Mouse (Mus musculus) Muller cell, postnatal 12 days (primary cell): ENCODE results near the gene Nfkbid.

ENCODE experiments used
- DNase-seq: peaks from one replicate; pipeline ENCODE4 v3.0.0-alpha.2; 2015; ENCODE audit errors: inconsistent ontology term

Nfkbid gene

GRCm38 (mm10) chr7:30429327-30429726 is 7.8 kb downstream of the Nfkbid start:
- no peak for DNase-seq

GRCm38 (mm10) chr7:30430191-30430590 is 8.7 kb downstream of the Nfkbid start:
- no peak for DNase-seq

- peak; percentile 74 for DNase-seq
These were observed 10.3 kb downstream of the Nfkbid start for GRCm38 (mm10) chr7:30431793-30432192.

GRCm38 (mm10) chr7:30434238-30434637 is 12.7 kb downstream of the Nfkbid start:
- DNase-seq: no peak

- DNase-seq: no peak
These were observed 13.2 kb downstream of the Nfkbid start for GRCm38 (mm10) chr7:30434701-30435100.

DNA sequence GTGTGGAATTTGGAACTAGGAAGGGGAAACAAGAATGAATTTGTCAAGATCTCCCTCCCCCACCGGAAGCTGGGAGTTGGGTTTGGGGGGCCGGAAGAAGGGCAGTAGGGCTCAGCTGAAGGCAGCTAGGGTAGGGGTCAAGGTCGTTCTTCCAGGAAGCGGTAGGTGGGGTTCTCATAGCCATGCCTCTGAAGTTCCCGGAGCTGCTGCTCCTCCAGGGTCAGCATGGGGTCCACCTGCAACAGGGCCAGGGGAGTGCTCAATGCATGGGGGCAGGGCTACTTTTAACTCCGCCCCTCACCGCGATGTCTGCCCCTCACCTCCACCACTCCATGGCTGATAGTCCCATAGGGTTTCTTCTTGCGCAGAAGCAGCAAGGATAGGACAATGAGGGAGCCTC is 13.6 kb downstream of the Nfkbid start:
- no peak for DNase-seq

DNA sequence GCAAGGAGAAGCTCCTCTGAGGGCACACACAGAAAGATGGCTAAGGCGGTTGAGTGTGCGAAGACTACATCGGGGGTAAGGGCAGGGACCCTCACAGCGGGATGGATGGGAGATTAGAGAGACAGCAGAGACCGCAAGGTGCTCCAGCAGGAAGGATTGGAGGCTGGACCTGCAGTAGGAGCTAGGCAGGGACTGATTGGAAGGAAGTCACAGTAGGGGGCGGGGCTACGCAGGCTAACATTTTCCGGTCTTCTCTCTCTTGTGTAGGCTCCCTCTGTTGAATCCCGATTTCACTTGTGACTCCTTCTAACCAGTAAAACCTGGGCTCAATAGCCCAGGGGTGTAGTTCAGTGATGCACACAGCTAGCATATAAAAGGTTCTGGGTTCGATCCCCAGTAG is 15.3 kb downstream of the Nfkbid start:
- no peak for DNase-seq

- no peak for DNase-seq
These were observed 18.2 kb downstream of the Nfkbid start for GRCm38 (mm10) chr7:30439734-30440133.

DNA sequence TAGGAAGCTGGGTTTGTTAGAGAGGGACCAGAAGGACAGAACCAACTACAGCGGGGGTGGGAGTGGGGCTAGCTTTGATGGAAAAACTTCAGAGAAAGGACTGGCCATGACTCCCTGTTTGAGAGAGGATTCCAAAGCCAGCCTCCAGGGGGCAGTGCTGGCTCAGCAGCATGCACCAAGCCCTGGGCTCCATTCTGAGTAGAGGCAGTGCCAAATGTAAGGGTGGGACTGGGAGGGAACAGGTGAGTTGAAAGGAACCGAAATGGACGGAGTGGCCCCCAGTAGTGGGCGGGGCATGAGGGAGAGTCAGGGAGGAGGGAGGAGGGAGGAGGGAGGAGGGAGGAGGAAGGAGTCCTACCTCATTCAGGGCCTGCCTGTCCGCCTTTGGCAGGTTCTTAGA is 19.2 kb downstream of the Nfkbid start:
- DNase-seq: no peak

DNA sequence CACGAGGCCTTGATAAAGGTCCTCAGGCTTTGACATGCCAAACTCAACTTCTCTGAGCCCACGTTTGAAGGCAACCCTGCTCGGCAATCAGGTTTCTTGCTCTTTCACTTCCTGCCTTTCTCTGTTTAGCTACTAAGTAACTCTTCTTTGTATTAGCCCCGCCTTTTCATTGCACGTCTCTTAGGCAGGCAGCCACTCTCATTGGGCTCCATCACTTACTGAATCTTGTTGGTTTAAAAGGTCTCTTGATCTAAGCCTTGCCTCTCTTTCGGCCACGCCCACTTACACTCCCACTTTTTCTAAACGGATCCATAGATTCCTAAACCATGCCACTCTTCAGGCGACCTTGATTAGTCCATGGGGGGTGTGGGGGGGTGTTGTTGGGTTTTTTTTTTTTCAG is 22.2 kb downstream of the Nfkbid start:
- DNase-seq: no peak

DNA sequence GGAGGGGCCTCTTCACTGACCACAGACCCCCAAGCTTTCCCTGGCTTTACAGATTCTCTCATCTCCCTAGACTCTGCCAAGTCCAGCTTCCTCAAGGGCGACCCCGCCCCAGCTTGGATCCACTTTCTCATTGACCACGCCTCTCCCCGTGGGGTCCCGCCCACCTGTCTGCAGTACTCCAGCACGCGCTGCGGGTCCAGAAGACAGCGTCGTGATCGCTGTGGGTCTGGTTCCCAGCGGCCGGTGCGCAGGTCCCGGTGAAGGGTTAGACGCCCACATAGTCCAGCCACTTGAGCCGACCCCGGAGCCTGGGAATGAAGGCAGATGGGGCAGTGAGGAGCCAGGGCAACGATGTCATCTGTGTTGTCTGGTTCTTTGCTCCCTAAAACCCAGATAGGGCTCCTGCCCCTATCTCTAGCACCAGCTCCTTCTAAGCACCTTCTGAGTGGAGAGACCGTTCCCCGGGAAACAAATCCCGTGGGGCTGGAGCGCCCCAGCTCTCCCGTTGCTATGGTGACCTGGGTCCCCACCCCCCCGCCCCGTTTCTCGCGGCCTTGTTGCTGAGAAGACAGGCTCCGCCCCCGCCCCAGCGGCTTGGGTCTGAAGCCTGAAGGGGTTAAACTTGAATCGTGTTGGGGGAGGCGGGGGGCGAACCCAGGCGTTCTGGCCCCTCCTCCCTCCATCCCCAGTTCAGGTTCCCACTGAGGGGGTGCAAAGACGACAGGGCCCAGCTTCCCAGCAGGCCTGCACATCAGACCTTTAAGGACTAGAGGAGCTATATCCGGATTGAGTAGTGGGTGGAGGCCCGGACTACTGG is 22.8 kb downstream of the Nfkbid start:
- no peak for DNase-seq

GRCm38 (mm10) chr7:30444971-30445751 is 23.6 kb downstream of the Nfkbid start, which contains the start of gene Aplp1:
Aplp1 (minus strand) TSS chr7:30445535.
- DNase-seq: peak; percentile 65

GRCm38 (mm10) chr7:30450241-30450640 is 28.7 kb downstream of the Nfkbid start:
- DNase-seq: no peak

DNA sequence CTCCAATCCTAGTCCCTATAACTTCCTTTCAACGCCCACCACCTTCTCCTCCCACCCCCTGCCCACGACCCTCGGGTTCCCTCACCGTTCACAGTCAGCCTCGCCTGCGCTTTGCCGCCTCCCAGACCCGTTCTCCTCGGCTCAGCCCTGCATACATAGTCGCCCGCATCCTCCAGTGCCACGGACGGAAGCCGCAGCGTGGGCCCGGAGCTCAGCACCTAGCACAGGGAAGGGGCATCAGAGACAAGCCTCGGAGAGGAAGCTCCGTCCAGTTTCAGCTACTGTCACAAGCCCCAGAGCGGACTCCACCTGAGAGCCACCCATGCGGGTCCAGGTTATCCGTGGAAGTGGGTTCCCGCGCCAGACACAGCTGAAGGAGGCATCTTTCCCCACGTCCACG is 31.8 kb downstream of the Nfkbid start:
- no peak for DNase-seq

- DNase-seq: no peak
These were observed 32.2 kb downstream of the Nfkbid start for GRCm38 (mm10) chr7:30453766-30454165.

- DNase-seq: no peak
These were observed 32.7 kb downstream of the Nfkbid start for GRCm38 (mm10) chr7:30454259-30454658.

DNA sequence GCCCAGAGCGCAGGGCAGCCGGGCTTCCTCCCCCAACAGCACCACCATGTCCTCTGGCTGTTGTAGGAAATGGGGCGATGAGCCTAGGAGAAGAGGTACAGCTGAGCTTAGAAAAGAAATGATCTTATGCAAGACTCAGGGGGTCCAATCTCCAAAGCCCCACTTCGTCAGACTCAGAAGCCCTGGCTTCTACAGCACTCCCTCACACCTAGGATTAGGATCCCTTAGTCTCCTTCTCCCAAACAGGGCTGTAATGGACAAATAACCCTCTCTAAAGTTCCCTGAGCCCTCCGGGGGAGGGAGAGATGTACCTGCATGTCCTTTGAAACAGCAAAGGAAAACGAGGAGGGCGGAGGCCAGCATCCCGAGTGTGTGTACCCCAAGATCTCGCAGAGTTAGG is 35.0 kb downstream of the Nfkbid start:
- no peak for DNase-seq

DNA sequence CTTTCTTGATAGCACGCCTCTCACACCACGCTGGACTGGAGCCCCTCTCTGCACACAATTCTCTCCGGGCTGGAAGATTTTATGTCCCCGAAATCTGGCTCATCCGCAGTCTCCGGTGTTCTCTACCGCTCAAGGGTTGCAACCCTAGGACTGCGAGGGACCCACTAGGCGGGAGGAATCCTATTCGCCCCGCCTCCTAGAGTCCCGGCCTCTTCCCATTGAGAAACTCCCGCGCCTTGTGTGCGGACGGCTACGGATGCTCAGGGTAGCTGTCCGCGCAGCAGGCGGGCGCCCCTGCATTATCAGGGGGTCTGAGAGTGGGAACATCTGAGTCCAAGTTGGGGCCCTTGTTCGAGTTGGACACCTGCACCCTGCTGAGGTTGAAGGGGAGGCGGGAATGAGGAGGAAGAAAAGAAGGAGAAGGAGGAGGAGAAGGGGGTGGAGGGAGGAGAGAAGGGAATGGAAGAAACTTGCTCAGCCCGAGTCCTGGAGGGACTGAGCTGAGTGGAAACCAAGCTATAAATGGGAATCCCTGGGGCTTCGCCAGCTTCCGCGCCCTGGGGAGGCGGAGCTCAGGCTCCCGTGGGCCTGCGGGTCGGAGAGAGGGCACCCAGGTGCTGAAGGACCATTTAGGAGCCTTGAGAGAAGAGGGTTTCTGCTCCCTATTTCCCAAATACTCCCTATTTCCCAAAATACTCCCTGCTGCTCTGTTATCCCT is 35.5 kb downstream of the Nfkbid start:
- DNase-seq: no peak

DNA sequence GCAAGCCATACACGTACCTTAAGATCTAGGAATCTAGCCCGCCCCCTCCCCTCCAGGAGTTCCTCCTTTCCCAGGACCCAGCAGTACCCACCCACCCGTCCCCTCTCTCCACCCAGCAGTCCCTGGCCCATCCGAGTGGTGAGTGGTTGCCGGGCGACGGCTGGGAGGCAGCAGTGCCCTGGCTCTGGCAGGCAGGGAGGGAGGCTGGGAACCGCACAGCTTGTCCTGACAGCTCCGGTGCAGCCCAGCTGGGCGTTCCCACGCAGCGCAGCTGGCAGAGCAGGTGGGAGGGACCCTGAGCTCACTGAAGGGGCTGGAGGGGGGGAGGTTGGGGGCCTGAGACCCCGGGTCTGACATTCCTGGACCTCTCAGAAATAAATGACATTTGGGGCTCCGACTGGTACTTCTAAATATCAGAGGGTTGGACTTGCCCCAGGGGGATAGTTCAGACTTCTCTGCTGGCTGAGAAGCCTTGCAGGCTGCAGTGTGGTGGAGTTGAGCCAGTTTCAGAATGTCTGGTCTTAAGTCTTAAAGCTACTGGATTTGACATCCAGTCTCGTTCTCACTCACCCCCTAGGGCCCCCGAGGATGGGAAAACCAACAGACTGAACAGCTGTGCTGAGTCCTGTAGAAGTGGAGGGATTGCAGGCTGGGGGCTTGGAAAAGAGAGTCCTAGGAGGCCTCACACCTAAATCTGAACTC is 36.2 kb downstream of the Nfkbid start, which contains the start of the genes Kirrel2 and Nphs1:
Kirrel2 (minus strand) TSS at position 62 of the 702 bp plus-strand sequence.
Nphs1 (plus strand) TSS at position 687 of the 702 bp plus-strand sequence.
- no peak for DNase-seq

DNA sequence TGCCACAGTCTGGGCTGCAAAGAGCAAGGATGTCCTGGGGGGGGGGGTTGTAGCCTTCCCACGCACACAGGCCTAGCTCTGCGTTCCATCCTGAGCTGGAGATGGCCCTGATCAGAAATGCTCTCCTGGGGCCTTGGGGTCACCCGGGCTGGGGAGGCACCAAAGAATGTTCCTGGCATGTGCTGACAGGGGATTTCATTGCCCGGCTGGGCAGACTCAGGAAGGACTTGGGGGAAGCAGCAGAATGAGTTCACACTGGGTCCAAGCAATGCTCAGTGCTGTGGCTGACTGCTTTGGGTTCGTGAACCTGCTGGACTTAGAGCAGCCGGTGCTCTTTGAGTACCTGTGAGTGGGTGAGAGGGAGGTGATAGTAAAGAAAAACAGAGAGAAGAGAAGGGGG is 38.0 kb downstream of the Nfkbid start:
- DNase-seq: no peak

DNA sequence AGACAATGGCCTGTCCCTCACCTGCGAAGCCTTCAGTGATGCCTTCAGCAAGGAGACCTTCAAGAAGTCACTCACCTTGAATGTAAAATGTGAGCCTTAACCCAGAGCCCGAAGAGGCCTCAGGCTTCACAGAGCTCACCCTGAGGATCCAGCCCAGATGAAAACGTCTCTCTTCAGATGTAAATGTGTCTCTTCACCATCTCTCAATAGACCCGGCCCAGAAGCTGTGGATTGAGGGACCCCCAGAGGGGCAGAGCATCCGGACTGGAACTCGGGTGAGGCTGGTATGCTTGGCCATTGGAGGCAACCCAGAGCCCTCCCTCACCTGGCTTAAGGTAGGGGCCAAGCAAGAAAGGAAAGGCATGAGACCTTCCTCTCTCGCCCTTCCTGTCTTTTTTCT is 42.0 kb downstream of the Nfkbid start:
- DNase-seq: no peak

DNA sequence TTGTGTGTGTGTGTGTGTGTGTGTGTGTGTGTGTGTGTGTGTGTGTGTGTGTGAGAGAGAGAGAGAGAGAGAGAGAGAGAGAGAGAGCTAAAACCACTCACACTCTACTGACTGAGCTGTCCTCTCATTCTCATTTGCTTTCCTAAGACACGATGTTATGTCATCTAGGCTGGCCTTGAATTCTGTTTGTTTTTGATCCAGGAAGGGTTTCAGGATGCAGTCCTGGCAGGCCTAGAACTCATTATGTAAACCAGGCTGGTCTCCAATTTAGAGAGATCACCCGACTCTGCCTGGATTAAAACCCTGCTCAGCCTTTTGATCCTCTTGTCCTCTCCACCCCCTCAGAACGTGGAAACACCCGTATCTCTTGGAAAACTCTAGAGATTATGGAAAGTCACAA is 42.5 kb downstream of the Nfkbid start:
- no peak for DNase-seq
